Mouse (Mus musculus): ENCODE measurements at regions not wholly inside any gene's neighbourhood (a gene's known extent, or its start where the extent isn't known, plus 50 kb on each side); places are given as distances from the start of the nearest gene placed in this dataset.
"Not testable (repeated sequence)": the region's sequence is repeated elsewhere in the genome, so short reads cannot be mapped to it uniquely, and the experiment has no call there.

DNA sequence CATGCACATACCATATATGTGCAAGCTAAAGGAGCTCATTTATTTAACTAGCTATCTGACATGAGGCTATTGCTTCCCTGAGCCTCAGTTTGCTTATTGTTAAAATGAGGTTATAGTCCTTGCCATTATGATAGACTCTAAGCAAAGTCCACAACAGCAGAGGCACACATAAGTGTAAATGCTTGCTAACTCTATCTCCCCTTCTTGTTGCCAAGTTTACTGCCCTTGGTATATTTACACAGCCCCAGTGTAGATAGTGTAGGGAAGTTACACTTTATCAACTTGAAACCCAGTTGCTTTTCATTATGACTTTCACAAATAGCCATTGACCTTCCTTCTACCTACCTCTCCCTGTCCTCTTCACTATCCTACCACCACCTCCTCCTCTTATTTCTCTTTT, 782.6 kb upstream of the Agtr1b start:
- DNase-seq, result no peak

DNA sequence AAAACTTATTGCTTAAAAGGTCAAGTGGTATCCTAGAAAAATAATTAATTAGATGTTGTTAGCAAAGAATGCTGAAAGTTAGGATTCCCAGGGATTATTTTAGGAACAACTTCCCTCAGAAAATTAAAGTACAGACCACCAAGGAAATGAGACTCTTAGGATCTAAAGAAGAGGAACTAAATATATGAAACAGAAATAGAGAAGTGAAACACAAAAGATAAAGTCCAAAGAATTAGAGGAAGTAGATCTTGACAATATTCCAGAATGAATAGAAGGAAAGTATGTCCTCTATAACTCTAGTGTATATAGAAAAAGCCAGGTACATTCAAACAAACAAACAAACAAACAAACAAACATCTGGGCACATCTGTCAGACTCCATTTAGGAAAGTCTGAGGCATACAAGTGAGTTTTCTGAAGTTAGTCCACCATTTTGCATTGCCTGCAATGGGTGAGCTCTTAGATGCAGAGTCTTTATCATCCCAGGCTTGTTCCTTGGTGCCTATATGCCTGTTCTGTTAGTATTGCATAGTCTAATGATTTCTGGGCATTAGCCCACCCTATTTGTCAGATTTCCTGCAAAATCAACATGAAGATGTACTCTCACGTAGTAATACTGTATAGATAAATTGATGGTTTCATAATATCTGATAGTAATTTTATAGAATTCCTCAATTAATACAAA, 762.0 kb upstream of the Agtr1b start:
- no peak for DNase-seq

DNA sequence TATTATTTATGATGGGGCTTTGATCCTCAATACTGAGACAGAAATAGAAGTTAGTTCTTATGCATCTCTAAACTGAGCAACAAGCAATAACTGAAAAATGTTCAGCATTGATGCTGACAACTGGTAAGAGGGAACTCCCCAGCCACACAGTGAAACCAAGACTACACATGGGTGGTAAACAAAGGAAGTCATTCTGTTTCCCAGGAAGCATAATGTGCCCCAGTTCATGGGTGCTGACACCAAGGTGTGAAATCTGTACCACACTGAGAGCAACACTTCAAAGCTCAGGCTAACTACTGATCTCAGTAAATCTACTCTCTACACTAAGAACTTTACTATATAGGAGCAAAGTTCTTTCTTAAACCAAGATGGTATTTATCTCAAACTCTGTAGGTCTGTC, 759.2 kb upstream of the Agtr1b start:
- no peak for DNase-seq

DNA sequence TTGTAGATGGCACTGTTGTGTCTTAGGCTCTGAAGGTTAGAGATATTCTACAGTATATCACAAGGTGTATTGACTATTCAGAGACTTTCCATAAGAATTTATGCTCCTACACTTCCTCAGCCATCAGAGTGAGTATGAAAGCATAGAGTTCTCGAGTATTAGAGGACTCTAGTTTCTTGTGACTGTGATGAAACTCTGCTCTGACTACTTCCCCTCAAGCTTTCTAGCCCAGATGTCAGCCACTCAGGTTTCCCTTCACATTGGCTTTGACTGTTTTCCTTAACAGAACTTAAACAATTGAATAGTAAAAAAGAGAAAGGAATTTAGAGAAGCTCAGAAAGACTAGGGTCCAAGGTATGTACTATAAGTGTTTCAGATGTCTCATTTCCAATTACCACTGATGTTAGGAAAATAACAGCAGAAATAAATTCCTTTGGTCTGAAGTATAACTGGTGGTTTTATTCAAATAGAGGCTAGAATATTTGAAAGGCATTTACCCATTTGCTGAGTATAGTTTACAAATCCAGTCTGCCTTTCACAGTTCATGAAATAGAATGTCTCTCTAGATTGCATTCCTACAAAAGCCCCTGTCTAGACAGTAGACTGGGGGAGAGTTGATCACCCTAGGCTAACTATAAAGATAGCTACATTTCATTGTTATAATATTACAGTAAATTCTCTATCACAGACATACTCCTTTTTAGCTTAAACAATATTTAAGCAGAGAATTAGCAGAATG, 751.4 kb upstream of the Agtr1b start:
- DNase-seq, result no peak

DNA sequence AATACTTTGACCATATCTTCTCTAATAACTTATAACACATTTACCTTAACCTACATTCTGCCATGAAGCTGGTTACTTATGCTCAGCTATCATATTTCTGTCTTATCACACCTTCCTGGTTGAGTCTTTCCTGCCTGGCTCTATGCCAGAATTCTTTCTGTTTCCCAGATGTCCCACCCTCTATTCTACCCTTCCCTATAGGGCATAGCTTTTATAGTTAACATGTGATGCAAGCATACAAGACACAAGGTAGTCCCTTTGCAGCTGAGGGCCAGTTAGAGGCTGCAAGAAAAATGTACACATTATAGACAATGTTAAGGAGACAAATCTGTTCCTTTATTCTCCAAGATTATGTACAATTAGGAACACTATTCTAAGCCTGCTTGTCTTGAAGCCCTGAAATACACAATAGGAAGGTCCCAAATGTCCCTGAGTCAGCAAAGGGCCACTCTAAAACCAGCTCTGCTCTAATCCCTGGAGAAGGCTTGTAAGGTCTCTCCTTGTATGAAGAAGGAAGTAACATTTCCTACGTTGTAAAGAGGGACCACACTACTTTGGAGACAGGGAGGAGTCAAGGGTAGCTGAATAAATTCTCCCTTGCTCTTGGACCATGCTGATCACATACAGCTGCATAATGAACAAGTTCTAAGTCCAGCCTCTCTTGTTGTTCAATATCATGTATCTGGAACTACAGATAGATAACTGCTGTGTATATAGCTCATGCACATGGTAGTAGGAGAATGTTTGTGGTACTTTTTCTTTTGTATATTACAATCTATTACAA, 745.0 kb upstream of the Agtr1b start:
- DNase-seq, result no peak

DNA sequence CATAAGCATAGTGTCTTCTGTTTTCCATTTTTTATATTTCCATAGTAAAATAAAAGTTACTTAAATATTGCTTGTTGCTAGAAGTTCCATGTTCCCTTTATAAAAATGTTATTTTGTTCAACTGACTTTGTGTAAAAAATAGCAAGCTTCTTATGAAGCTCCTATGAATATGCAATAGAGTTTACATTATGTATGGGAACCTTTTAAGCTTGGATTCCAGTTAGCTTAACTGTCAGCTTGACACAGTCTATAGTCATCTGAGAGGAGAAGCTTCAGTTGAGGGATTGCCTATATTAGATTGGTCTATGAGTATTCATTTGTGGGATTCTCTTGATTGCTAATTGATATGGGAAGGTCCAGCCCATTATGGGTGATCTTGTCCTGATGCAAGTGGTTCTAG, 723.2 kb upstream of the Agtr1b start:
- DNase-seq, result no peak

DNA sequence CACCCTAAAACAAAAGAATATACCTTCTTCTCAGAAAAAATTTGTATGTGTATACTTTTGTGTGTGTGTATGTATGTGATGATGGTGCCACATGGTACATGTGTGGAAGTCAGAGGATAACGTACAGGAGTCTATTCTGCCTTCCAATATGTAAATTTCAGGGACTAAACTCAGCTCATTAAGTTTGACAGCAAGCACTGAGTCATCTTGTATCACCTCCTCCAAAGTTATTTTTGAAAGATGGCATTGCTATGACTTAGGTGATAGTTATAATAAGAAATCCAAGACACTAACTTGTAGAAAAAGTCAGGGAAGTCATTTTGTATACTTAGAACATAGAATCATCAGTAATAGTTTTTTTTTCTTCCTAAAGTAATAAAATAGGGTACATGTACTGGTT, 719.4 kb upstream of the Agtr1b start:
- DNase-seq, result peak; percentile 11

DNA sequence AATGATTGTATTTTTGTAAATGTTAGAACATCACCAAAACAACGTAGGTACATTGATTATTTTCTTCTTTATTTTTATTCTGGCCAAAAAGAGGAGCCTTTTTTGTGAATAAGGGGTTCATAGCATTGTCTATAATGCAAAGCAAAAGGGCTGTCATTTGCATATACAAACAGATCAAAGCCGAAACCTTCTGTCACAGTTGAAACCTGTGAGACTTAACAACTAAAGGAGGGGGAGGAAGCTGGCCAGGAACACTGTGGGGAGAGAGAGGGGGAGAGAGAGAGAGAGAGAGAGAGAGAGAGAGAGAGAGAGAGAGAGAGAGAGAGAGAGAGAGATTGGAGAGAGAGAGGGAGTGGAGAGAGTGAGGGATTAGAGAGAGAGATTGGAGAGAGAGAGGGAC, 710.6 kb upstream of the Agtr1b start:
- DNase-seq, result no peak

DNA sequence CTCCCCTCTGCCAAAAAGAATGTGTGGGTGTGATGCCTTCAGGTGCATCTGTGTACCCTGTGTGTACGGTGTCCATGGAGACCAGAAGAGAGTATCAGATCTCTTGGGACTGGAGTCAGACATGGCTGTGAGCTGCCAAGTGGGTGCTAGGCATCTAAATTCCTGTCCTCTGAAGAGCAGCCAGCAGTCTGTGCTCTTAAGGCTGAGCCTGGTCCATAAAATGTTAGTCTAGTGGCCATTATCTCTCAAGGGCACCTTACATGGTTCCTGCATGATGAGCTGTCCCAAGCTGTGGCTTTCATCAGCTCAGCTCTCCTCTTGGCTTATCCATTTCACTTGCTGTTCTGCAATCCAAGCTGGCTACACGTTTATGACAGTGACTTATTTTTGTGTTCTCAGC, 686.4 kb upstream of the Agtr1b start:
- not testable (repeated sequence) for DNase-seq

DNA sequence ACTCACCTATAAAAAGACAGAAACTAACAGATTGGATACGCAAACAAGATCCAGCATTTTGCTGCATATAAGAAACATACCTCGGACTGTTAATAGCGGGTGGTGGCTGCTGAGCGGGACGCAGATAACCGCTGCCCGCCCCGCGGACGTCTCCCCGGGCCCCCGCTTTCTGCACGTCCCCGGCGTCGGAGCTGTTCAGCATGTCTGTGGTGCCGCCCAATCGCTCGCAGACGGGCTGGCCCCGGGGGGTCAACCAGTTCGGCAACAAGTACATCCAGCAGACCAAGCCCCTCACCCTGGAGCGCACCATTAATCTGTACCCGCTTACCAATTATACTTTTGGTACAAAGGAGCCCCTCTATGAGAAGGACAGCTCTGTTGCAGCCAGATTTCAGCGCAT, 682.4 kb upstream of the Agtr1b start:
- not testable (repeated sequence) for DNase-seq

DNA sequence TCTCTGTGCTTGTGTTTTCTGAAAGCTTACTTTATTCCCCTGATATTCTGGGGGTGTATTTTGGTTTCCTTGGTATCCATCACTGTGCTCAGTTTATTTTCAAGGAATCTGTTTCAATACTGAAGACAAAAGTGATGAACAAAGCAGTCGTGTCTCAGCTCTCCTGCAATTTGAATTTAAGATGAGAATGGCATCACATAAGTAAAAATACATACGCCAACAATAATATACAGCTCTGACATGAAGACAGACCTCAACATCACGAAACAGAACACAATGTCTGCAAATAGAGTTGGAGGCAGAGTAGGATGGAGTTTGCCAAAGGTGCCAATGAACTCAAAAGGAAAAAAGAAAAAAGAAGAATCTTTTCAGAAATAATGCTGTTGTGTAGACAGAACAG, 679.0 kb upstream of the Agtr1b start:
- peak; percentile 39 for DNase-seq

DNA sequence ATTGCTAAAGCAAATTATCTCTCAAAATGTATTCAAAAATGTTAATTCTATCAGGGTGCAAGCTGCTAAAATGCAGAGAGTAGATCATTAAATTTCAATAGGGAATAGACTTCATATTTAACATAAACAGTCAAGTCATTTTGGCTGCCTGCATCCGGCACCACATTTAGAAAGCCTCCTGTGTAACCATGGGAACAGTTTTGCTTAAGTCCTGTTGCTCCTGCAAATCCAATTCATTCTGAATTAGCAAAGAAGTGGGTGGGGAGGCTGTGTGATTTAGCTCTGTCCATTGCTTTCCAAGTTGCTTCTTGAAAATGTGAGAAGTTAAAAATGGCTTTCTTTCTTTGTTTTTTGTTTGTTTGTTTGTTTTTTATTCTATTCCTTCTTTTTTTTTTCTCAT, 658.9 kb upstream of the Agtr1b start:
- peak; percentile 71 for DNase-seq

DNA sequence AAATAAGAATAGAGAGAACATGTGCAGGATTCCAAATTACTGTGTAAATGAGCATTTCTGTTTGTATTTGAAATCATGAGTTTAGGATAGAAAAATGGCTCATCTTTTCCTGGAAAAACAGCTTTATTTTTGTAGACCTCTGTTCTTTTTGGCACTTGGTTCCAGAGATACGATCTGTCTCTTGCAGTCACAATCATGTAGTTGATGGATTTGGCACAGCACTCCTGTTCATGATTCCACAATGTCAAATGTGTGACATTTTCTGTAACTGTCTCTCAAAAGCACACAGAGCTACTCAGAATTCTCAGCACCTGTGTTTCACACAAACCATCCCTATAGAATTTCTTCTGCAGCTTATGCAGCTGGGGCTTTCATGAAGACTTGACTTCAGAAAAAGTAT, 654.0 kb upstream of the Agtr1b start:
- DNase-seq, result no peak

DNA sequence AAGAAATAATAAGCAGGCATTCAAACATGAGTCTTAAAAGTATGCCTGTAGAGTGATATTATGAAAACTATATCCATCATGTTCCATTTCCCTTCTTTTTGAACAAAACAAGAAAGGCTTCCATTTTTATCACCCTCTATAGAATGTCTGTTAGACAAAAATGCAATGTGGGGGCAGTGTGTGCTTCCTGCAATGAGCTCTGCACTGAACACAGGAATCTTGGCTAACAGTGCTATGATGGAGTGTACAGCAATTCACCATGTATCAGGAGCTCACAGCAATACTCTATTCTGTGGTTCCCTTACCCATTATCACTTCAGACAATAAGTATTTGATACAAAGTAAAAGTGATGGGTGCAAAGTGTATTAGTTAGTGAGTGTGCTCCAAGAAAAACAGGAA, 653.3 kb upstream of the Agtr1b start:
- DNase-seq, result peak; percentile 29

DNA sequence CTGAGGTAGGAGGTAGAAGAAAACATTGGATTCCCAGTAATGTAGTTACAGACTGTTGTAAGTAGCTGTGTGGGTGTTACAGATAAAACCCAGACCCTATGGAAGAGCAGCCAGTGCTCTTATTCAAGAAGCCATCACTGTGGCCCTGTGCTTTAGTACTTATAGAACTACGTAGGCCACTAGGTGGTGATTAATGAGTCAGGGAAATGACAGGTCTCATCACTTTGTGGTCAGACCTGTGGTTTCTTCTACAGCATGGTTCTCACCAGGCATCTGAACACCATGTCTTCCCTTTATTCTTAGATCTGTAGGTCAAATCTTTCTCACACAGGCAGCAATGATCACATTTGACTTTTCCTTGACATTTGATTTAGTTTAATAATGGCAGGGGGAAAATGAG, 642.7 kb upstream of the Agtr1b start:
- no peak for DNase-seq

DNA sequence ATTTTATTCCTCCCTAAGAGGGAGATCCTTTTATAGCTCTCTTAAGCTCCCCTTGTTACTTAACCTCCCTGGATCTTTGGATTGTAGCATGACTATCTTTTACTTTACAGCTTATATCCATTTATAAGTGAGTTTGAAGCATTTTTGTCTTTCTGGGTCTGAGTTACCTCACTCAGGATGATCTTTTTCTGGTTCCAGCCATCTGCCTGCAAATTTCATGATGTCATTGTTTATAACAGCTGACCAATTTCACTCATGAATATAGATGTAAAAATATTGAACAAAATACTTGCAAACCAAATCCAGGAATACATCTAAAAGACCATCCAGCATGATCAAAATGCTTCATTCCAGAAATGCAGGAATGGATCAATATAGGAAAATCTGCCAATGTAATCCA, 631.3 kb upstream of the Agtr1b start:
- peak; percentile 14 for DNase-seq

DNA sequence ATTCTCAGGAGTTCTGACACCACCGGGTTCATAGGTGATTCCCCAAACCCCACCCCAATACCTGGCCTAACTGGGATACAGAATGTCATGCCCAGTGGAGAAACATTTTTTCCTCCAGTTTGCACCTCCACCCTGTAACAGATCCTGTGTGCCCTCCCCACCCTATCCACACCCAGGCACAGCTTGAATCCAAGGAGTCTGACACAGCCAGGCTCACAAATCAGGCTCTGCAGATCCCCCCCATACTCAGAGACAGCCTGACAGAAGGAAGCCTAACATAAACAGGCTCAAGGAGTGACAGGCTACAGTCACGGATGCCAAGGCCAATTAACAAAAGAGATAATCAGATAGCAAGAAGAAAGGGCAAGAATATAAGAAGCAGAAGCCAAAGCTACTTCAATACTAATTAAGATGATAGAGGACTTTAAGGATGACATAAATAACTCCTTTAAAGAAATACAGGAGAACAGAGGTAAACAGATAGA, 622.6 kb upstream of the Agtr1b start:
- DNase-seq, result no peak

DNA sequence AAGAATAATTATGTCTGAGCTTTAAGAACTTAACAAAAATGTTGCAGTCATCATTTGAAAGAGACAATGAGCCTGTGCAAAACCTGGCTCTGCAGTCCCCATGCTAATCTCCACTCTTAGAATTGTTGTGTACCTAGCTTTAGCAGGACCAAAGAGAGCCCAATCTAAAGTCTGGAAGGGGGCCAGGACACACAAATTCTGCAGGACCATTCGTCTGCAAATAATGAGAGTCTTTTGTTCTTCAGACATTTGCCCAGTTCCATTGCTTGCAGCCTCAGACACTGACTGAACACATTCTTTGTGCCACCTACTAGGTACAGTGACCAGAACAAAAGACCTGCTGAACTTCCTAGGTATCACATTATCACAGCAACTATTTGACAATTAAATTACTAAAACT, 620.0 kb upstream of the Agtr1b start:
- no peak for DNase-seq

DNA sequence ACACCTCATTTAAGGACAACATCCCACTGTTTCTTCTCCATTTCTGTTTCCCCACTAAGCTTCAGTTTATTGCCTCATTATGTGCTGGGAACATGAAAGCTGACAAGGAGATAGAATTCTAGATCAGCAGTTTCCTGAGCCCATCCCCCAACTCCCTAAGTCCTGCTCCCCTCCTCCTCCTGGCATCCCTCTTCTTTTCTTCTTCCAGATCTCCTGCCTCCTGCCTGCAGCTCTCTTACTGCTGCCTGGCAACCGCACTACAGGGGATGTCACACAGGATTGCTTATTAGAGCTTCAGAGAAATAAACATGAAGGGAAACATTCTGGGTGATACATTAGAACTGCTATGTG, 619.4 kb upstream of the Agtr1b start:
- peak; percentile 21 for DNase-seq

DNA sequence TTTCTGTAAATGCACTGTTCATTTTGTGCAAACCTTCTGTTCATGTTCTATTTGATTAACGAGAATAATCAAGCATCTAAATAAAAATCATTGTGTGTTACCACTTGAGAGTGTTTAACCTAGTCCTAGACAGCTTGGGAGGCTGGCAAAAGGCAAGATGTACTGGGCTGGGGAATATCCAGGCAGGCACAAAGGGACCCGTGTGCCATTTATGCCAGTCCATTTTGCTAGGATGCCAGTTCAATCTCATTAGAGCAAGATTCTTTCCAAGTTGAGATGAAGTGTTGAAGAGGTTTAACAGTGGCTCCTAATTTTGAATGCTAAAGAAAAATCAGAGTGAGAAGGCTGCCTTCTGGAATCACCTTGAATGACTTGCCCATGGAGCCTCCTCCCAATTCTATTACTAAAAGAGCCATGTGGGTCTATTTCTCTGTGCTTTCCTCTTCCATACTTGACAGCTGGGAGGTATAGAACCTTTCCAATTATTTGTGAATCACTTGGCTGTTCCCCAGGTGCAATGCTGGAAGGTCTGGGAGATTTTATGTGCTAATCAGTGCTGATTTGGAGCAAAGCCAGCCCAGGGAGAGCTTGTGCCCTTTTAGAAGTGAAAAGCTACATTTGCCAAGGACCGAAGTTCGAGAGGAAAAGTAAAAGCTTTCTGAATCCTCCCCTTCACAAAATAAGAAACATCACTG, 618.9 kb upstream of the Agtr1b start:
- DNase-seq, result peak; percentile 26

DNA sequence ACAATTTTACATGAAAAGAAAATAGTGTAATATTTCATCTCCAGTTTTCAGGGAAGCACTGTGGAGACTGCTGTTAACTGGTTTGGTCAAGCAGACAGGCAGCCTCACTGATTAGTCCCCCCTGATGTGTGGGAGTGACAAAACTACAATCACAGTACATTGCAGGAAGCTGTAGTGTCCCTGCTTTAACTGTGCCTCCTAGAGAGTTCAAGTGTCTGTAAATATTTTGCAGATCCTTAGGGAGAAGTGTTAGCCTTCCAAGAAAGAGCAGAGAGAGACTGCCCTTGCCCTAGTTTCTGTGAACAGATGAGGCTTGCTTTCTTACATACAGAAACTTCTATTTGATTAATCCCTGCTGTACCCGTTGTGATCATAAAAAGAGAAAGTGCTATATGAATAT, 617.2 kb upstream of the Agtr1b start:
- DNase-seq, result no peak

DNA sequence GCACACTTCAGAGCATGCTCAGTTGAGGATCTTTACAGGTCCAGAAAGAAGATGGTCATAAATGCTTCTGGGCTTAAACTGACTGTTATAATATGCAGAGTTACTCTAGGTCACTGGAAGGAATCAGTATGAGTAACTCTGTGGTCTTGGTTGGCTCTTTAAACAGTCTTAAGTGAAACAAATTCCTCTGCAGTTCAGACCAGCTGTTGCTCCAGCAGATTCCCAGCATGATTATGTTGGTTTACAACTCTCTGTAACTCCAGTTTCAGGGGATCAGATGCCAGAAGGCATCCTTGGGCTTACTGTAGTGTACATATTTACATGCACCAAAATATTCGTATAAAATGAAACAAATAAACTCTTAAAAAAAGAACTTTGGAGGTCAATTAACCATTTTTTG, 606.1 kb upstream of the Agtr1b start:
- no peak for DNase-seq
